Mouse (Mus musculus): ENCODE measurements around the gene Snw1.

- TF ChIP-seq CTCF (conservative IDR thresholded peaks at IDR 0.05; ENCODE audit: insufficient read depth, insufficient read length, low read depth, low read length) (no peak), POLR2A (IDR thresholded peaks at IDR 0.05; ENCODE audit: low read depth, low read length) (no peak)
These were observed 45.6 kb downstream of the Snw1 start for GRCm38 (mm10) chr12:87426354-87427031.
